Mouse (Mus musculus) inflammation-experienced regulatory T-cells (primary cell): ENCODE data around the gene Pam16. TPM values are rescaled to one million over a fixed set of nuclear protein-coding genes. Genes with fewer than 3 reads are reported as not detected.

Source experiments
- polyA plus RNA-seq, 2 experiments: library from polyadenylated mRNA; unstranded; fragments of 100-300 nt; shearing (Covaris generic); gene quantifications; one replicate each; pipeline ENCODE4 v1.2.1; 2017

Gene Pam16
- polyA plus RNA-seq = 10 to 100 TPM; 10.7 to 17.1 TPM

DNA sequence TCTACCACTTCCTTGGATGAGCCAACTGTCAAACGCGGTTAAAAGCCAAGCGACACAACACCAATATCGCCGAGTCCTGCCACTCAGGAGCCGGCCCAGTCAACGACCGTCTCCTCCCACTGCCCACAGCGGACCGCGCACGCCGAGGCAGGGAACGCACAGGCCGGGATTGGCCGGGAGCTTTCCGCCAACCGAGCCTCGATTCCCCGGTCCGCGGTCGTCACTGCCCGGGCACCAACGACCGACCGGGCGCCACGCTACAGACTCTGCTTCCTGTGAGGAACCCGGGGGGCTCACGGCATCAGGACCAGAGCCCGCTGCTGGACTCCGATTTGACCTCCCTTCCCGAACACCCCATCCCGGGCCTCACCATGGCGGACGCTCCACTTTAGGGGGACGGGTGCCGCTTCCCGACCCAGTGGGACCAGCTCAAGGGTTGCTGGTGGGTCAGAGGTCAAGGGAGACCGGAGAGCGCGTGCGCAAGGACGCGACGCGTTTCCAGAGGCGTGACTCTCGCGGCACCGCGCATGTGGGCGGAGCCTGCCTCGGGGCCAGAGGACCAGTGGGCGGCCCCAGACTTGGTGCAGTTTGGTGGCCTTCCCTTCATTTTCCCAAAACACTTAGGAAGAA is at the start of gene Pam16:
Gene Pam16, minus strand, starts transcription at position 508 of the 630 bp plus-strand sequence.

DNA sequence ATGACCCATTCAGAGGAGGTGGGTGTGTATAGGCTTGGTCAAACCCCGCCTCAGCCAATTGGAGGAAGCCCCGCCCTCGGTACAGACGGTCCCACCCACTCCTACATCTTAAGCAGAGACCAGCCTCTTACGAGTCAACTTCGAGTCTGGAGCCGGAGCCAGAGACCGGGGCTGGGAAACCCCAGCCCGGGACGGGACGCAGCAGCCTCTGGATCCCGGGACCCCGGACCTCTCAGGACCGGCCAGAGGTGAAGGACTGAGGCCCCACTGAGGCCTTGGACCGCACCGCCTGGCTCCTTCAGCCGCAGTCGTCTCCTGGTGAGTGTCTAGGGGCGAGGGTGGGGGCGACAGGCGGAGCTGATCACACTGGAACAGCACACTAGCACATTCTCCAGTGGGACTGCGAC is 15.0 kb upstream of the Pam16 start, which contains the start of the genes Vasn and Dnaja3:
Gene Vasn, plus strand, starts transcription at position 111 of the 407 bp plus-strand sequence.
Gene Dnaja3, plus strand, starts transcription at position 159 of the 407 bp plus-strand sequence.

DNA sequence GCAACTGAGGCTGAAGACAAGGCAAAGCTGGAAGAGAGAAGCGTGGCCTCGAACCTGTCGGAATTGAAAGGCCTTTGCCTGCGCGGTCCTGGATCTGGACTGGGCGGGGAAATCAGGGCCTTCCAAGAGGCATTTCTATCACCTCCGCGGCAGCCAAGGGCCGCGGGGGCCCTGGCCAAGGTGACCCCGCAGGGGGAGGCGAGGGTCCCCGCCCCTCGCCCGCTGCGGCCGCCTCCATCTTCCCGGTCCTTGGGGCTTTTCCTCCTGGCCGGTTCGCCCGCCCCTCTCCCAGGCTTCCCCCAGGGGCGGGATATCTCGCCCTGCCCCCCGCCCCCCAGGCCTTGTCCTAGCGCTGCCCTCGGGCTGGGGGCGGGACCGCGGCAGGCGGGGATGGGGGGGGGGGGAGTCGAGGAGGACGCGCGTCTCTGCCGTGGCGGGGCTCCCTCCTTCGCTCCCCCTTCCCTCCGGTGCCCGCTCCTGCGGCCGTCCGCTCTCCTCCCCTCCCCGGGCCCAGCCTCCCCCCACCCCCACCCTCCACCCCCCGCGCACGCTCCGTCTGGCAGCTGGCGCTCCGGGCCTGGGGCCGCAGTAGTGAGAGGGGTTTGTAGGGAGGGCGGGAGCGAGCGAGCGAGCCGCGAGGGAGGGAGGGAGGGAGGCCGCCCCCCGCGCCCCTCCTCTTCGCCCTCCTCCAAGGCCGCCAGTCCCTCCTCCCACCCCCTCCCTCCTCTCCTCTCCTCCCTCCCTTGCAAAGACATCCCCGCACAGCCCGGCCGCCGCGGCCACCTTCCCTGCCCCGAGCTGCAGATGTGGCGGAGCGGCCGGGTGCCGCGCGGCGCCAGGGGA is 30.6 kb downstream of the Pam16 start, which contains the start of gene Glis2:
Gene Glis2, plus strand, starts transcription at position 743 of the 843 bp plus-strand sequence.

Other genes starting within 250 kb of the Pam16 start
- under 1 TPM; 0.29 to 0.54 TPM for gene Adcy9, start 204.5 kb downstream of the Pam16 start, polyA plus RNA-seq
- 1 to 10 TPM in 1 of 2 experiments, under 1 TPM in 1; 0.58 to 1.7 TPM for gene Srl, start 83.2 kb downstream of the Pam16 start, polyA plus RNA-seq
- 1 to 10 TPM; 2.6 TPM for gene Tfap4, start 65.1 kb downstream of the Pam16 start, polyA plus RNA-seq
- 1 to 10 TPM in 1 of 2 experiments, under 1 TPM in 1; 0.94 to 6.1 TPM for gene Glis2, start 30.3 kb downstream of the Pam16 start, polyA plus RNA-seq
- gene Vasn, start 15.0 kb upstream of the Pam16 start, polyA plus RNA-seq = under 1 TPM; 0.21 to 0.58 TPM
- 10 to 100 TPM; 47.0 to 67.0 TPM for gene Dnaja3, start 15.0 kb upstream of the Pam16 start, polyA plus RNA-seq
- 100 to 1,000 TPM; 129 to 145 TPM for gene Coro7, start 54.8 kb upstream of the Pam16 start, polyA plus RNA-seq
- gene Nmral1, start 94.4 kb upstream of the Pam16 start, polyA plus RNA-seq = 10 to 100 TPM in 1 of 2 experiments, 1 to 10 TPM in 1; 5.6 to 10.7 TPM
- 10 to 100 TPM; 79.9 to 84.3 TPM for gene Hmox2, start 101.4 kb upstream of the Pam16 start, polyA plus RNA-seq
- gene Cdip1, start 165.3 kb upstream of the Pam16 start, polyA plus RNA-seq = 10 to 100 TPM; 32.1 to 43.5 TPM
- 1 to 10 TPM in 1 of 2 experiments, under 1 TPM in 1; 0.68 to 1.6 TPM for gene 4930562C15Rik, start 210.4 kb upstream of the Pam16 start, polyA plus RNA-seq